Mouse (Mus musculus) retina, embryonic 14.5 days (tissue): Measurements from ENCODE around the gene Bcl2.

Source experiments
- DNase-seq: peaks from one replicate; pipeline ENCODE4 v3.0.0-alpha.2; 2015; ENCODE audit warnings: low spot score

The Bcl2 gene

GRCm38 (mm10) chr1:106714530-106714981, 482 bp upstream of the Bcl2 start:
- DNase-seq, result peak; percentile 63

GRCm38 (mm10) chr1:106712330-106712729, 1.7 kb downstream of the Bcl2 start:
- peak; percentile 72 for DNase-seq

- DNase-seq, result no peak
Observed at GRCm38 (mm10) chr1:106711356-106712125, 2.5 kb downstream of the Bcl2 start.

GRCm38 (mm10) chr1:106710202-106710601, 3.9 kb downstream of the Bcl2 start:
- no peak for DNase-seq

DNA sequence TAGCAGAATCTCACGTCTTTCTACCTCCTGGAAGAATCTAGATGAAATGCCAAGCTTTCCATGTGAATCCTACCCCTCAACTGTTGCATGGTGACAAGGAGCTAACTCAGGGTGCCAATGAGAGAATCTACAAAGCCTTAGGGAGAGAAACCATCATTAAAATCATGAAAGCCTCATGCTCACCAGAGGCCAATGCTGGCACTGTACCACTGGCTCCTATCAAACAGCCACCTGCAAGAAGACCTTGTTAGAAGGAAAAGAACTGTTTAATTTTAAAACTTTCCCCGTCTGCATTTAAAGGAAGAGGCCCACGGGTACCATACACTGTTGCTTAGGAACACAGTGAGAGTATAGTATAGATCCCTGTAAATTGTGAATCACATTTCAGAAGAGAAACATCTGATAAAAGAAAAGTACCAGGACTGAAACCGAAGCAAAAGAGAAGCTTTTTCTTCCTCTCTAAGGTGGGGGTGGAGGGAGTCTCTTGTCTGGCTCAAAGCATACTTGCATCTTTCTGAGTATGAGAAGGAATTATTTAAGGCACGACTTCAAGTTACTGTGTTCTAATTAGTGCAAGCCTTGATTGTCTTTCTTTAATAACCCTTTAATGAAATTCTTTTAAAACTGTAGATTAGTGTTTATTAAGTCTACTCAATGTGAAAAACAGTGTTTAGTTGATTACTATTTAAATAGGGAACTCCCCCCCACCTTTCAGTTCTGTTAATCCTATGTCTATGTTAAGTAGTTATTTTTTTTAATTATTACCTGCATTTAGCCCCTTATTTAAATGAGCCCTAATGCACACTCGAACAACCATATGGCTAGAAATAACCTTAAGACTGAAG, 6.8 kb downstream of the Bcl2 start:
- DNase-seq, result no peak

DNA sequence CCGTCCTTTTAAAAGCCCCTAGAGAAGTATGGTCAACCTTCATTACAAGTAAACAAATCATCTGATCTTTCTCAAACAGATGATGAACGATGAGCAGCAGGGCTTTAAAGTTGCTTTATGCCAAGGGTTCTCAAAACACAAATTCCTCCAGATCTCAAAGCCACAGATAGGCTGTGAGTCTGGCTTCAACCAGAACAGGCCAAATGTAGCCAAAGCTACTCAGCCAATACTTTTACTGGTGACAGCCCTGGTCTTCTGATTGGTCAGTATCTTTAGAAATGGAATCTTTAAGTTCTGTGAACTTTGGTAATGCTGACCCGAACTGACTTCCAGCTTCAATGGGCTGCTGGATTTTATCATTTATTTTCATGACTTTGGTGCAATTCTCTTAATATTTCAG, 10.9 kb downstream of the Bcl2 start:
- DNase-seq, result no peak

- peak; percentile 69 for DNase-seq
Observed at GRCm38 (mm10) chr1:106702471-106703175, 11.5 kb downstream of the Bcl2 start.

DNA sequence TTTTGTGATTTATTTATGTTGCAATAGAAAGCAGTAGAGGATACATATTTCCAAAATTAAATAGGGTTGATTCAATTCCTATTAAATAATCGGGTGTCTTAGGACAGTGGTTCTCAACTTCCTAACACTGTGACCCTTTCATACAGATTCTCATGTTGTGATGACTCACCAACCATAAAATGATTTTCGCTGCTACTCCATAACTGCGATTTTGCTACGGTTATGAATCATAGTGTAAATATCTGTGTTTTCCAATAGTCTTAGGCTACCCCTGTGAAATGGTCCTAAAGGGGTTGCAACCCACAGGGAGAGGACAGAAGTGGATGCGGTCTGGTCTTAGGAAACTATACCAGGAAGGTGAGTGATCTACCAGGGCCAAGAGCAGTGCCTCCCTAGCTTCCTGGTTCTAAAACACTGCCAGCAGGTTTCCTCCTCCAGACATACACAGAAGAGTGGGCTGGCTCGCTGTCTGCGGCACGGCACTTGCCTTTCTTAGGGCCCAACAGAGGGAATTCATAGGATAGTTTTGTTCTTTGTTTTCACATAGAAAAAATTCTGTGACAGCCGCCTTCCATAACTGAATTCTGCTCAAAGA, 13.5 kb downstream of the Bcl2 start:
- no peak for DNase-seq

DNA sequence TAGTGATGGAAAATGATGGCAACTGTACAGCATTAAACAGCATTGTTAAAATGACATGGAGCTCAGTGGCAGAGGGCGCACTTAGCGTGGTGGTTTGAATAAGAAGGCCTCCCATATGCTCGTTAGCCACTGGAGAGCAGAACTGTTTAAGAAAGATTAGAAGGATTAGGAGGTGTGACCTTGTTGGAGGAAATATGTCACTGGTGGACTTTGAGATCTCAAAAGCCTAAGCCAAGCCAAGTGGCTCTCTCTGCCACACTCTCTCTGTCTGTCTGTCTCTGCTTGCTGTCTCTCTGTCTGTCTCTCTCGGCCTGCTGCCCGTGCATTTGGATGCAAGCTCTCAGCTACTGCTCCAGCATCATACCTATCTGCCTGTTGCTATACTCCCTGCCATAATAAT, 17.6 kb downstream of the Bcl2 start:
- no peak for DNase-seq

DNA sequence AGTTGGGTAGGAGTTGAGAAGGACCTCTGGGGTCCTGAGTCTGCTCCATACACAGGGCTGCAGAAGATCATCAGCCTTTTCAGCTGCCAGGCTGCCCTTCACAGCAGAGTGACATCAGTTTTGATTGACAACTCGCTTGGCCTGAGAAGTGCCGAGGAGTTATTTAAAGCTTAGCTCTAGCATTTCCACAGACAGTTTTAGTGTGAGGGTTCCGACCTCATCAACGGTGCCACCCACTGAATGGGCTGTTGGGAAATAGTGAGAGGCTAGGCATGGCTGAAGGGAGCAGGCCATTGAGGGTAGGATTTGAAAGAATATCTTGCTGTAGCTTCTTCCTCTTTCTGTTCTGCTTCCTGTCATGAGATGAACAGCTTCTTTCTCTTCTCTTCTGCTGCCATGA, 18.4 kb downstream of the Bcl2 start:
- DNase-seq, result no peak

DNA sequence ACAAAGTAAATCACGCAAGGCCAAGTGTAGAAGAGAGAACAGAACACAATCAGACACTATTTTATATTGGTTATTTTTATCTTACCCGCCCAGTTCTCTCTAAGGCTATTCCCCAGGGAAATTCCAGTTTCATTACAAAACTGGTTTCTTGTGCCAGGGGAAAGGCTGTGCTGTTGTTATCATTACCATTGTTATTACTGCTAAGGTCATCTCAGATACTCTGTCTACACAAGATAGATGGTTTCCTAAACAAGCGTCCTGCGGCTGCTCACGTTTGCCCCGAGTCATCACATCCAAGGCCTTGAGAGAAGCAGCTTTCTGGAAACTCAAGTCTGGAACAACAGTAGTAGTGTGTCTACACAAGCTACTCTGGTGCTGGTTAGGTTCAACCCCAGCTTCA, 19.8 kb downstream of the Bcl2 start:
- DNase-seq, result no peak

DNA sequence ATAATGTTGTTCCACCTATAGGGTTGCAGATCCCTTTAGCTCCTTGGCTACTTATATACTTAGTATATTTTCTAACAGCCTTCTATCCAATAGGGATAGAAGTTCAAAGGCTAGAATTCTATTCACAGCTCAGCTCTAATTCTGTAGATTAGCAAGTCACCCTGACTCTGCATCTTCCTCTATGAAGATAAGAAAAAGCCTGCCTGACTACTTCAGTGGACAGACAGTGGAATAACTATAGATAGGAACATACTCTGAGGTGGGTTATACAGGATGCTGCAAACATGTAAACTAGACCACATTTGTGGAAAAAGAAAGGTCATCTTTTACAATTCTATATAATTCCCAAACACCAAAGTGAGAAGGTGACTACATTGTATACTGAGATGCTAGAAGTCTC, 21.5 kb downstream of the Bcl2 start:
- DNase-seq, result no peak

GRCm38 (mm10) chr1:106690887-106691286, 23.2 kb downstream of the Bcl2 start:
- no peak for DNase-seq

DNA sequence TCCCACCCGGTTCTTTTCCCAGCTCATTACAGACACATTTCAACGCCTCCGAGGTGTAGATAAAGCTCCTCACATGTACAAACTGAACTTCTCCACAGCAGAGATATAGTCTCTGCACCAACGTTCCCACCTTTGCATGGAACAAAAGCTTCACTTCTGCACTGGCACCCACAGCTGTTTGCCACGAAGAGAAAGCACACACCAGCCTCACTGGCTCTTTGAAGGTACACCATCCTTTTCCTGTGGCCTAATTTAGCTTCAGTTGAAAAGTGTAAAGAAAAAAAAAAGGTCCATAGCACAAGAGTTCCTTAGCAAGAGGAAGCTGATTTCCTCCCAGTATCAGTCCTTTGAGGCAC, 25.9 kb downstream of the Bcl2 start:
- DNase-seq, result no peak

DNA sequence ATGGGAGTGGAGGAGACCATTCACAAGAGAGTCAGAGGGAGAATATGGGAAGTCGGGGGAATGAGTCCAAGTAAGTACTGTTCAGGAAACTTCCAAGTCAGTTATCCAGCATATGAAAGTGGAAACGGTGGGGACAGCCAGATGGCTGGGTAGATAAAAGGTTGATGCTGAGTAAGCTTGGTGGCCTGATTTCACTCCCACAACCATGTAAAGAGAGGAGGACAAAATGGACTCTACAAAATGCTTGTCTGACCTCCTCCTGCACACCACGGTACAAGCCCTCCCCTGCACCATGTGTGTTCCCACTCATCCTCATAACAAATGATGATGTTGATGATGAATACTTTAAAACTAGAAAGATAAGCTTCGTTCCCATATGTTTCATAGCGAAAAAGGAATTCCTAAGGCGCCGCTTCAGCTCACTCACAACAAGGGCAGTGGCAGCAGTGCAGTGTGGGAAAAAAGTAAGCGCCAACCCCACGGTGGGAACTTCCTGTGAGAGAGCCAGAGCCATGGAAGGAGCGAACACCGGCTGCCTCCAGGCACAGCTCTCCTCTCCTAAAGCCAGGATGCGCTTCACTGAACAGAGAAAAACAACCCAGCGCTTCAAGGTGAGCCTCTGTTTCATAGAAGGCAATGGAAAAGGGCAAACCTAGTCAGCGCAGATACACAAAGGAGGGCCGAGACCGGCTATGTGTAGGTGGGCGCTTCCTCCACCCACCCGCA, 26.5 kb downstream of the Bcl2 start:
- no peak for DNase-seq

GRCm38 (mm10) chr1:106685702-106686101, 28.4 kb downstream of the Bcl2 start:
- DNase-seq, result no peak

DNA sequence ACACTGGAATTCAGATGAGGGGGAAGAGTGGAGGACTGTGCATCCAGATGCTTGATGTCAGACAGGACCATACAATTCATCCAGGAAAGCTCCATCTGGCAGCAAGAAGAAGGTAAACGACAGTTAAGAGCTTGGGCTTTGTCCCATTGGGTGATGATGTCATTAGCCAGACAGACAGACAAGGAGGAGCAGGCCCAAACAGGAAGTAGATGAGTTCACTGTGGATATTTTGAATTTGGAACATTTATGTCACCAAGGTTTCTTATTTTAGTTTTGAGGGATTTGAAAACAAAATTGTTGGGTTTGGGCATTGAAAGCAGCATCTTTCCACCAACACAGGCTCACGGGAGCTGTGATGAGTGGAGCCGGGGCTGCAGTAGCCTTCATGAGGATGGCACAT, 29.5 kb downstream of the Bcl2 start:
- DNase-seq, result no peak

- DNase-seq, result no peak
Observed at GRCm38 (mm10) chr1:106682829-106683228, 31.2 kb downstream of the Bcl2 start.

DNA sequence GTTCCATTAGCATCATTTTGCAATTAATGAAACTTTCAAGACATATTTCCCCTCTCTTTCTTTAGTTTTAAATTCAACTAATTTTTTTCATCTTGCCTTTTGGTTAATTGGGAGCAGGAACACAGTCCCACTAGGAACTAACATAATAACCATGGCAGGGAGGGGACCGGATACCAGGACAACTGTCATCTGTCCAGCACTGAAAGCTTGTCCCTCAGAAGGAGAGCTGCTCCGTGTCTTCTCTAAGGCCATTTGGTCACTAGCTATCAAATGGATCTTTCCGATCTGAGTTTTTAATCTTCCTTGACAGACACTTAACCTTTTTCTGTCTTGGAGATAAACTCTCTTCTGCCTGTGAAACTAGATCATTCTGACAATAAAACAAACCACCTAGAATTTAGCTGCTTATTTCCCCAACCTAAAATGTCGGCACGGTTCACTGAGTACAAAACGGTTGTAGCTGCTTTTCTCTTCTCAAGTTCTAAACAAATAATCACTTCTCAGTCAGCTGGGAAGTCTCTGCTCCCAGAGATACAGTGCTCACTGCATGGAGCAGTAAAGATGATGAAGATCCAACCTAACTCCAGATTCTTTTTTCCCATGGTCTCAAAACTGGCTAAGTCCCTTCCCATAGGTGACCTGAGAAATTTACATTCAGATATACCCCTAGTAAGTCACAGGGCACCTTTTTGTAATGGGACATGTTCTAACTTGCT, 34.1 kb downstream of the Bcl2 start:
- no peak for DNase-seq

DNA sequence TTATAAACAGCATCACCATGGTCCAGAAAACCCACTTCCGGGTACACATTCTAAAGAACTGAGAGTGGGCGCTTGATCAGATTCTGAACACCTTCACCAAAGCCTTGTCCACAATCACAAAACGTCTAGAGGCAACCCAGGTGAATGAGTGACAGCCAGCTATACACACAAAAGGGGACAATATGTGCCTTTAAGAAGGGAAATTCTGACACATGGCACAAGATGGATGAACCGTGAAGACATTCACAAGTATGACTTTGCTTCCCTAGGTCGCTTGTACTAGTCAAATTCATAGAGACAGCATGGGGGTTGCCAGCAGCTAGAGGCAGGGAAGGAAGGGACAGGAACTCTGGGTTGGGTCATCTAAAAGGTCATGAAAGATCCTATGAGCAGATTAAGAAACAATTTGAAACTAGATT, 36.0 kb downstream of the Bcl2 start:
- DNase-seq, result no peak
